In genomic region chr12:77869296-77869695, GRCm38 (mm10) we compare ENCODE assay signal across 26 mouse cellular contexts.
"Had no signal": no experiment of that assay in that cellular context is flagged by ENCODE, and none has a peak within 500 bp of the region (broad histone marks: within the 10 kb centered on the region; RNA-seq: fewer than 3 reads in every experiment).

No protein-coding gene starts in this region.

- H3K4me2 ChIP-seq: heart, embryonic 11.5 days; heart, embryonic 13.5 days; heart, embryonic 15.5 days; hindbrain, embryonic 13.5 days; hindbrain, embryonic 15.5 days; limb, embryonic 12.5 days; liver, embryonic 11.5 days had no signal

- H3K4me1 ChIP-seq: heart, embryonic 13.5 days; heart, embryonic 15.5 days; hindbrain, embryonic 15.5 days; limb, embryonic 10.5 days; limb, embryonic 12.5 days had no signal

- ATAC-seq: forebrain, postnatal 0 days; hindbrain, postnatal 0 days; intestine, embryonic 16.5 days had no signal

- H3K4me3 ChIP-seq: gastrocnemius, adult 2 months; heart, adult 2 months; heart, embryonic 13.5 days; heart, embryonic 15.5 days; hindbrain, embryonic 13.5 days; hindbrain, embryonic 15.5 days; layer of hippocampus, adult 2 months; left cerebral cortex, adult 2 months; limb, embryonic 10.5 days; limb, embryonic 12.5 days had no signal

- H3K27me3 ChIP-seq: heart, embryonic 13.5 days; heart, embryonic 15.5 days; hindbrain, embryonic 13.5 days; hindbrain, embryonic 15.5 days; limb, embryonic 12.5 days had no signal

- H3K36me3 ChIP-seq: heart, embryonic 13.5 days; heart, embryonic 15.5 days; hindbrain, embryonic 13.5 days; hindbrain, embryonic 15.5 days; limb, embryonic 10.5 days; limb, embryonic 12.5 days had no signal

- DNase-seq: forebrain, postnatal 0 days; gastrocnemius, adult 2 months; gastrocnemius, postnatal 10 days; gastrocnemius, postnatal 36 days; heart, adult 11 months; heart, adult 2 months; heart, postnatal 14 days; heart, postnatal 36 days; kidney, adult 18-20 months; kidney, adult 8-10 months; kidney, postnatal 10 days; kidney, postnatal 25 days; kidney, postnatal 4 days; liver had no signal

- H3K9me3 ChIP-seq: heart, embryonic 13.5 days; heart, embryonic 15.5 days; hindbrain, embryonic 13.5 days; hindbrain, embryonic 15.5 days; limb, embryonic 10.5 days; limb, embryonic 12.5 days had no signal

- H3K9ac ChIP-seq: forebrain, postnatal 0 days; heart, embryonic 13.5 days; heart, embryonic 15.5 days; hindbrain, embryonic 13.5 days; hindbrain, embryonic 15.5 days; limb, embryonic 12.5 days had no signal

- H3K27ac ChIP-seq: gastrocnemius, adult 2 months; heart, adult 2 months; heart, embryonic 13.5 days; heart, embryonic 15.5 days; hindbrain, embryonic 13.5 days; hindbrain, embryonic 15.5 days; hindbrain, postnatal 0 days; layer of hippocampus, adult 2 months; left cerebral cortex, adult 2 months; limb, embryonic 10.5 days; limb, embryonic 12.5 days had no signal
